Mouse (Mus musculus): Measurements from ENCODE around the gene Chrd.

Chrd gene

DNA sequence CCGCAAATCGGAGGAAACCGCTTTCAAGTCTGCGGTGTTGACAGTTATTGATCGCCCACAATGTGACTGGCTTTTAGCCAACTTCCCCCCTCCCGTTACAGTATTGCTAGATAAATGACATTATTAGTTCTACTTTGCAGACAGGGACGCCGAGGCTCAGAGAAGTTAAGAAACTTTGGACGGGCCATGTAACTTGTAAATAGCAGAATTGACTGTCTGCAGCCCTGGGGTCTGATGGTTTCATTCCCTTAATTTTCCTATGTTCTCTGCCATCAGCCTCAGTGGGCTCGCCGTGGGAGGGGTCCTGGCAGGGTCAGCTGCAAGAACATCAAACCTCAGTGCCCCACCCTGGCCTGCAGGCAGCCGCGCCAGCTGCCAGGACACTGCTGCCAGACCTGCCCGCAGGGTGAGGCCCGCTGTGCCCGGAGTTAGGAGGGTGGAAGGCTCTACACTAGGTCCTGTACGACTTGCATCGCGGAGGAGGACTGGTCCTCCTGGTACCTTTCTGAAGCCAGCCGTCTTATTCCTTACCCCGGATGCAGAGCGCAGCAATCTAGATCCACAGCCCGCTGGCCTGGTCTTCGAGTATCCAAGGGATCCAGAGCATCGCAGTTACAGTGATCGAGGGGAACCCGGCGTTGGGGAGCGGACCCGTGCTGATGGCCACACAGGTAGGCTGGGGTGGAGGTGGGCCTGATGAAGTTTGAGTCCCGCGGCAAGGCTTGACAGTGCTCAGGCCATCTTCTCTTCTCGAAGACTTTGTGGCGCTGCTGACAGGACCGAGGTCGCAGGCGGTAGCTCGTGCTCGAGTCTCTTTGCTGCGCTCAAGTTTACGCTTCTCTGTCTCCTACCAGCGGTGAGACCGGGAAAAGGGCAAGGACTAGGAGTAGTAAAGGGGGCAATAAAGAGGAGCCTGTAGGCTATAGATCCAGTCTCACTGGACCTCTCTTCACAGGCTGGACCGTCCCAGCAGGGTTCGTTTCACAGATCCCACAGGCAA is 1.1 kb downstream of the Chrd start, which contains the start of gene Thpo:
TSS of gene Thpo (minus strand) at position 781 of the 1,000 bp plus-strand sequence.
- no peak for DNase-seq (ENCODE audit: low spot score in 2 of 2)

DNA sequence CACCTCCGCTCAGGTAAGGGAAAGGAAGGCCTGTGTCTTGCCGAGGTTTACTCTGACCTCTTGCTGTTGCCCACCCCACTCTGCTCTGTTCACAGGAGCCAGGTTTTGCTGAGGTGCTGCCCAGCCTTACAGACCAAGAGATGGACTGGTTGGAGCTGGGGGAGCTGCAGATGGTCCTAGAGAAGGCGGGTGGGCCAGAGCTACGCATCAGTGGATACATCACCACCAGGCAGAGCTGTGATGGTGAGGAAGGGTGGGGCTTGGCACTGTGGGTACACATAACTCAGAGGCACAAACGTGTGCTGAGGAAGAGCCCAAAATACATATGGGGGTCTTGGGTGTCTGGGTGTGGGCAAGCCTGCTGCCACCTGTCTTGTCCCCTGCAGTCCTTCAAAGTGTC is 2.7 kb downstream of the Chrd start:
- no peak for DNase-seq (ENCODE audit: low spot score in 2 of 2)

DNA sequence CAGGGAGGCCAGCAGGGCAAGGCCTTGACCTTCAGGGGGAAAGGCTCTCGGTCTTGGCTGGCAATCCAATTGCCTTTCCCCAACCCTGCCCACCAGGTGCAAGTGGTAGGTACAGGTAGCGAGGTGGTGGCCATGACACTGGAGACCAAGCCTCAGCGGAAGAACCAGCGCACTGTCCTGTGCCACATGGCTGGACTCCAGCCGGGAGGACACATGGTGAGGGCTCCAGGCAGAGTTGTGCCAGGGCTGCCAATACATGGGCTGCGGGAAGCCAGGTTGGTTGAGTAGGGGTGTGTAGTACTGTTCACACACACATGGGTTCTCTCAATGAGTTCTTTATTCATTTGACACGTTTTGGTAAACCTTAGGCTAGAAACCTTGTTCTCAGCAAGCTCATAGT is 3.2 kb downstream of the Chrd start:
- no peak for DNase-seq (ENCODE audit: low spot score in 2 of 2)

DNA sequence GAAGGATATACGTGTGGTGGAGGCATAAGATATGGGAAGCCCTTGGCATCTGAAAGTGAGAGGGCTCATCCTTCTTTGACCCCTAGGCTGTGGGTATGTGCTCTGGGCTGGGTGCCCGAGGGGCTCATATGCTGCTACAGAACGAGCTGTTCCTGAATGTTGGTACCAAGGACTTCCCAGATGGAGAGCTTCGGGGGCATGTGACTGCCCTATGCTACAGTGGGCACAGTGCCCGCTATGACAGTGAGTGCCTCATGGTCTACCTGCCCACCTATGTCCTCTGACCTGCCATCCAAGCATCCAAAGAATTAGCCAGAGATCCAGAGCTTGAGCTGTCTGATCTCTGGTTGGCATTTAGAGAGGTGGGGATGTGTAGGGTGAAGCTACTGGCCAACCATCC is 3.9 kb downstream of the Chrd start:
- no peak for DNase-seq (ENCODE audit: low spot score in 2 of 2)

DNA sequence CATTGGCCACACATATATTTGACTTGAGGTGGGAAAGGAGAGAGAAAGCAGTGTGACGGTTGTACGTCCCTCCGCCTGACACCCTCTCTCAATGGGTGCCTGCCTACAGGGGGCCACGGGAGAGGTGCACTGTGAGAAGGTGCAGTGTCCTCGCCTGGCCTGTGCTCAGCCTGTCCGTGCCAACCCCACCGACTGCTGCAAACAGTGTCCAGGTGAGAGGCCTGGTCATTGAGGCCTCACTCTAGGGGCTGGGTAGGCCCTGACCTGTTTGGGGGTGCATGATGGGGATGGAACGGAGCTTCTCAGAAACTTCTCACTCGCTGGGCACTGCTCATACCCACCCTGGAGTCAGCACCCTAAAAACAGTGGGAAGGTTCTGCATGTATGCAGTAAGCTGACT is 6.9 kb downstream of the Chrd start:
- DNase-seq (ENCODE audit: low spot score in 2 of 2): no peak

DNA sequence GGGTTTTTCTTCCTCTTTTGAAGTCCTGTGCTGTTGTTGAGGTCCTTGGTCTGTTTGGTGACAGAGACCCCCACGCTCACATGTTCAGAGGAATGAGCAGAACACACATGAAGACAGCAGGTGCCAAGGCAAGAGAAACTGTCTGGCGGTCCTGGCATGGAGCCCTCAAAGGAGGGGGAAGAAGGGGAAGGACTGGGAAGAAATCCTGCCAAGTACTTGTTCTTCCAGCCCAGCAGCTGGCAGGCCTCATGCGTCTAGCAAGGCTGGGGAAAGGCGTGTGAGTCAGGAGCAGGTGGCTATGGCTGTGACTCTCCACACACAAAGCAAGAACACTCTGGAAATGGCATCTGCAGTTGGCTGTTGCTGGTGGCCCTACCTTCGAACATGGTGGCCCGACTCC is 13.7 kb downstream of the Chrd start:
- DNase-seq (ENCODE audit: low spot score in 2 of 2): peak; percentile 77

DNA sequence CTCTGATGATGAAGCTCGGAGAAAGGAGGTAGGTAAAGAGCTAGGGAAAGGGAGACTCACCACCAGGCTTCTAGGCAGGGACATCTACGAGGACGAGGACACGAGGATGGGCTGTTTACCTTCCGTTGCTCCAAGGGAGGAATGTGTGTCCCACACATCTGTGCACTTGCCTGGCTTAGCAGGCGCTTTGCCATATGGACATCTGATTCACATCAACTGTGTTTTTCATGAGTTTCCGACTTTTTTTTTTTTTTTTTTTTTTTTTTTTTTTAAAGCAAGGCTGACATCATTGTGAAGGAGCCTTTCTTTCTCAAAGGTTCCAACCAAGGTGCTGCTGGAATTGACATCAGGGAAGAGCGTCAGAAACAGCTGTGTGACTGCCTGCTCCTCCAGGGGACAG is 17.6 kb downstream of the Chrd start:
- DNase-seq (ENCODE audit: low spot score in 2 of 2): peak in 1 of 2 experiments; percentile 23

DNA sequence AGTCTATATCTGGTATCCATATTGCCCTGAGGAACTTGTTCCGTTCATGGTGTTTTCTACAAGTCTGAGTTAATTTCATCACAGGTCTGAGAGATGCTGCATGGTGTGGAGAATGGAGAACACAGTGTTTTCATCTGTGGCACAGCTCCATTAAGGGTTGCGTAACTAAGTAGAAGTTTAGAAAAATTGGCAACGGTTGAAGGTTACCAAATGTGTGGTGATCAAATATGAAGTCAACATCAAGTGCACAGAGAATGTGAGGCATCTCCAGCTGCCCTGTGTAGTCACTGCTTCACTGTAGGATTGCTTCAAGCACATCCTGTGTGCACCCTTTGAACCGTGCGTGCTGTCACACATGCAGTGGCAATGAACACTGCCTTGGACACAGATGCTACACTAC is 23.1 kb downstream of the Chrd start:
- no peak for DNase-seq (ENCODE audit: low spot score in 2 of 2)

DNA sequence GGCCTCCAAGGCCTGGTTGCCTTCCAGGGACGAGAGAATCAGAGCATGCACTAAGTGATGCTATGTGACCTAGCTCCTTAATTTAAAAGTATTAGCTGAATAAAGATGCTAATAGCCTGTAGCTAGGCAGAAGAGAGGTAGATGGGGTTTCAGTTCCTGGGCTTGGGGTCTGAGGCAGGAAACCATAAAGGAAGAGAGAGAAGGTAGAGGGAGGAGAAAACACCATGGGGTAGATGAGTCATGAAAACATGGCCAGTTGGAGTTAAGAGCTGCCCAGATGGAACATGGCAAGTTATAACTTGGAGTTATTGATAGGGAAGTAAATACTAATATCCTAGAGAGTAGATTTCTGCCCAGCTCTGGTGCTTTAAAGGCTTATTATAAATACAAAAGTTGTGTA is 24.5 kb downstream of the Chrd start:
- no peak for DNase-seq (ENCODE audit: low spot score in 2 of 2)

DNA sequence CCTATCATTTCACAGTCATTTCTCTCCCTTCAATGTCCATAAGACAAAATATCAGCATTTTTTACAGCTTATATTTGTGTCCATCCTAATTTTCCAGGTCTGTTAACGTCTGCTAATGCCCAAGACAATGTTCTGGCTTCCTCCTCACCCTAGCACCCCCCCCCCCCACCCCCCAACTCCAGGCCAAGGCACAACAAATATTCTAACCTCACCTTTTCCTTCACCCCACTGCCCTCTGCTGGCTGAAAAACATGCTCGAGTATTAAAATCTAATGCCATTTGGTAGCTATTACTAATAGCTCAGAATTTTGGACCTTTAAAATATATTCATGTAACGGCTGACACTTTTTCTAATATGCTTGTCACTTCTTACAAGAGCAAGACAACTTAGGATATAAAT is 28.8 kb downstream of the Chrd start:
- no peak for DNase-seq (ENCODE audit: low spot score in 2 of 2)

DNA sequence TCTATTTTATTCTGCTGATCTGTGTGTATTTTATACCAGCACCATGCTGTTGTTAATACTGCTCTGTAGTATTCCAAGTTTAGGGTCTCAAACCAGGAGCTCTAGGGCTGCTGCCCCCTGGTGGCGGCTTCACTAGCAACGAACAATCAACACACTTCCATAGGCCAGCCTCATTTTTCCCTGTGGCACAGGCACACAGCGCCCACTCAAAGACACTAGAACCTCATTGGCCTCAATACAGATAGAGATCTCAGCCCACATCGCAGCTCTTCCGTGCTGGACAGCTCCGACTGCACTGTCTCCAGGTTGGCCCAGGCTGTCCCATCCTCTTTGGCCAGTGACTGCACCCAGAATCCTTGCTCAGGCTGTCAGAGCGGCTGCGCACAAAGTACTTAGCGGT is 32.3 kb downstream of the Chrd start:
- no peak for DNase-seq (ENCODE audit: low spot score in 2 of 2)

DNA sequence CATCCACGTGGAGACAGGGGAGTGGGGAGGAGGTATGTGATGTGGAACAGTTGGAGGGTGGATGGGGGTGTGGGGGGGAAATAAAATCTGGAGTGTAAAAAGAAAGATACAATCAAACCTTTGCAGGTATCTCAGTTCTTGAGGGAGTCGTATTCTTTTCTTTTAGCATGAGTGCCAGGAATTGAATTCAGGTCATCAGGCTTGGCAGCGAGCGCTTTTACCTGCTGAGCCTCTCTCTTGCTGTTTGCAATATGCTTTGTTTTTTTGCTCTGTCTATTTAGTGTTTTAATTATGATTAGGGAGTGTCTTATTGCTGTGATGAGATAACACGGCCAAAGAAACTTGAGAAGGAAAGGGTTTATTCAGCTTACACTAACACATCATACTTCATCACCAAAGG is 42.1 kb downstream of the Chrd start:
- DNase-seq (ENCODE audit: low spot score in 2 of 2): no peak

DNA sequence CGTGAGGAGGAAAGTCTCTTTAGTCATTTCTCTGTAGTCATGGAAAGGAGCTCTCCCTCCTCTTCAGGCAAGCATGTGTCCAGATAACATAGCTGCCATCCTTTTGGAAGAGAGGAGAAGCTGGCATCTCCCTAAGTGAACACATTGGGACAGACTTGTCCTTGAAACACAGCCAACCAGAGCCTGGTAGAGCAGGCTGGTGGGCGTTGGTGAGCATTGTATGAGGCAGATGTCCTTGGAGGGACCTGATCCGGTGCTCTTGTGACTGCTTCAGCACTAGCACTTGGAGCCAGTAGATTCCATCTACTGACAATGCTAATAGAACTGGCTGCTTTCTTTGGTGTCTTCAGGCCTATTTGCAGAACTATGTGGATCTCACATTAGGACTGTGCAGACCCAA is 46.9 kb downstream of the Chrd start:
- DNase-seq (ENCODE audit: low spot score in 2 of 2): no peak

DNA sequence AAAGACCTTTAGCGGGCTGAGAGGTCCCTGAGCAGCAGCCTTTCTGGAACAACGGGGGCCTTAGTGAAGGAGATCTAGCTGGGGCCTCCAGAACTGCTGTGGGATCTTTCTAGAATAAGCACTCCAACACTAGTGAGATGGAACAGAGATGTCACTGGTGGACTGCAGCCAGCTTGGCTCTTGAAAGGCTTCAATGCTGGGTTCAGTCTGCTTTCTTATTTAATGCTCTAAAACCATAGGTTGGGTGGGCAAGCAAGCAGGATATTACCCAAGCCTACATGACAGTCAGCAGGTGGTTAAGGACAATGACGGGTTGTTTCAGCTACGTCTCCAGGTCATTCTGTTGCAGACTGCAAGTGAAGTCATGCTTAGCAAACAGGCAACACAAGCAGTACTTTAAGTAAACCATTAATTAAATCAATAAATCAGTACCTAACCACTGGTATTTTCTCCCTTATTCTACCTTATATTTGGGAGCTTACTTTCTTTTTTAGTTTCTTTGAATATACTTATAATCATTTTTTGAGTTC is 48.2 kb downstream of the Chrd start:
- DNase-seq (ENCODE audit: low spot score in 2 of 2): no peak

DNA sequence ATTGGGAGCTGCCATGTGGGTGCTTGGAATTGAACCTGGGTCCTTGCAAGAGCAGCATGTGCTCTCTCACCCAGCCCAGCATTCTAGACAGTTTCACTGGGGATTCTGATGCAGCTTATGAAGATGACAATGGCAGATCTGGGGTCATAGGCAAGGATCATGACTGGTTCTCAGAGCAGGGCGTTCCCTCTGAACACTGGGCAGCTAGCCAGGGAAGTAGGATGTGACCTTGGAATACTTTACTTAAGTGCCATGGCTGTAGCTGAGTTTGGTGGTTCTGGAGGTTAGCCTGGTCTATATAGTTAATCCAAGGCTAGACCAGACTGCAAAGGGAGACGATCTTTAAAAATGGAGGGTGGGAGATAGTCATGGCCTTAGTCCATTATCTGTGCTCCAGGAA is 51.0 kb downstream of the Chrd start:
- no peak for DNase-seq (ENCODE audit: low spot score in 2 of 2)

DNA sequence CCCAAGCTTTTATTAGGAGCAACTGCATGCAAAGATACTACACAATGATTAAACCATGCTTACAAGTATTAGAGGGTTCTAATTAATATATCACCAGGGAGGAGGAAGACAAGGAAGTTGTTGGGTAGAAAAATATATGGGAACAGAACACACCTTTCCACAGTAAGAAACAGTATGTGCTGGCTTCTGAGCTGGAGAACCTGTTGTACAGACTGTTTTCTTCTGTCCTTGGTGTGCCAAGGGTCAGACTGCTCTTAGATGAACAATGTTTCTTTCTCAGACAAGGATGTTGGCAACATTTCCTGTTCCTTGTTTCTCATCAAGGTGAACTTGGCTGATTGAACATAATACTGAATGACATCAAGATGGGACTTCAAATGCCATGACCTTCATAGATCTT is 51.8 kb downstream of the Chrd start:
- DNase-seq (ENCODE audit: low spot score in 2 of 2): no peak

DNA sequence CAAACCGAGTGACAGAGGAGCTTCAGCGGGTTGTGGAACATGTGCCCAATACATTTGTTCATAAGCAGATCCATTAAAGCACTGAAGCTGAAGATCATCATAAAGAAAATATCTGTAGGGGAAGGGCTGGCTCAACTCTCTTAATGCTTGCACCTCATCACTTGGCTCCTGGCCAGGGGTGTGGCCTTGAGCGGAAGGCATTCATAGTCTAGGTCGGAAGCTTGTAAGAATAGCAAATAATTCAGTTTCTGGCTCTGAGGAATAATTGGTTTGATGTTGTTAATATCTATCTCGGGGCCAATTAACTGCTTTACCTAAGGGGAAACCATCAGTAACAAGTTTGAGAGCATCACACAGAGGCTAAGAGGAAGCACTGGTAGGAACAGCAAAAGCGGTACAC is 53.6 kb downstream of the Chrd start:
- DNase-seq (ENCODE audit: low spot score in 2 of 2): no peak

DNA sequence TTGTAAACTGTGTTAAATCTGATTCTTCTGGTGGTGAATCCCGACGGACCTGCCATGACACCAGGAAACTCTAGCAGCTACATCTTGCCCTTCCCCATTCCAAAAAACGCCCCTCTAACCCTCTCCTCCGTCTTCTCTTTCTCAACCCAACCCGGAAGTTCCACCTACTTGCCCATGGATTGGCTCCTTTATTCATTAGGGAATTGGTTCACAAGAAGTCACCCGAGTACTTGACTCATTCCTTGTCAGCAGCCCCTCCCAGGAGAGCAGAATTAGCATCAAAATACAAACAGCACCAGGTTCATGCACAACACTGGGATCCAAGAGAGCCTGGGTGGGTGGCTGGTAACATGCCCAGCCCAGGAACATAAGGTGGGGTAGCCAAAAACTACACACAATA is 58.9 kb downstream of the Chrd start:
- DNase-seq (ENCODE audit: low spot score in 2 of 2): no peak
